Mouse (Mus musculus): ENCODE measurements around the gene H1foo. TPM values are rescaled to one million over a fixed set of nuclear protein-coding genes. Genes with fewer than 3 reads are reported as not detected.

Gene H1foo
- polyA plus RNA-seq, 1 experiment, result 0.15 TPM

GRCm38 (mm10) chr6:115986472-115987095 lies 41.8 kb downstream of the H1foo start:
- no peak for DNase-seq (ENCODE audit: low read depth)

GRCm38 (mm10) chr6:115987096-115987747 lies 42.5 kb downstream of the H1foo start:
- no peak for DNase-seq (ENCODE audit: low read depth)

- DNase-seq (ENCODE audit: low read depth), result no peak
These were observed 44.3 kb downstream of the H1foo start for GRCm38 (mm10) chr6:115989032-115989431.

- no peak for DNase-seq (ENCODE audit: low read depth)
These were observed 44.9 kb downstream of the H1foo start for GRCm38 (mm10) chr6:115989607-115990006.

- no peak for DNase-seq (ENCODE audit: low read depth)
These were observed 45.3 kb downstream of the H1foo start for GRCm38 (mm10) chr6:115990056-115990455.

GRCm38 (mm10) chr6:115990479-115990878 lies 45.7 kb downstream of the H1foo start:
- DNase-seq (ENCODE audit: low read depth), result no peak

- no peak for DNase-seq (ENCODE audit: low read depth)
These were observed 46.6 kb downstream of the H1foo start for GRCm38 (mm10) chr6:115991108-115991880.

- no peak for DNase-seq (ENCODE audit: low read depth)
These were observed 47.3 kb downstream of the H1foo start for GRCm38 (mm10) chr6:115991881-115992620.

- no peak for DNase-seq (ENCODE audit: low read depth)
These were observed 48.2 kb downstream of the H1foo start for GRCm38 (mm10) chr6:115992981-115993380.

GRCm38 (mm10) chr6:115993463-115994145 lies 48.9 kb downstream of the H1foo start:
- DNase-seq (ENCODE audit: low read depth), result no peak

- no peak for DNase-seq (ENCODE audit: low read depth)
These were observed 49.6 kb downstream of the H1foo start for GRCm38 (mm10) chr6:115994146-115994876.

- DNase-seq (ENCODE audit: low read depth), result no peak
These were observed 50.3 kb downstream of the H1foo start, which contains the start of gene Plxnd1 for GRCm38 (mm10) chr6:115994877-115995520. TSS of gene Plxnd1 (minus strand) at chr6:115995005.

GRCm38 (mm10) chr6:115995531-115995941 lies 50.8 kb downstream of the H1foo start:
- DNase-seq (ENCODE audit: low read depth), result no peak

GRCm38 (mm10) chr6:115996171-115996851 lies 51.6 kb downstream of the H1foo start:
- no peak for DNase-seq (ENCODE audit: low read depth)

- no peak for DNase-seq (ENCODE audit: low read depth)
These were observed 53.1 kb downstream of the H1foo start for GRCm38 (mm10) chr6:115997726-115998311.

GRCm38 (mm10) chr6:115998758-115999157 lies 54.0 kb downstream of the H1foo start:
- DNase-seq (ENCODE audit: low read depth), result no peak

- no peak for DNase-seq (ENCODE audit: low read depth)
These were observed 54.5 kb downstream of the H1foo start for GRCm38 (mm10) chr6:115999227-115999626.

Data from gonadal fat pad, adult 2 months (tissue).